Comparison of ENCODE assay signal across 9 mouse cellular contexts in the genomic region with DNA sequence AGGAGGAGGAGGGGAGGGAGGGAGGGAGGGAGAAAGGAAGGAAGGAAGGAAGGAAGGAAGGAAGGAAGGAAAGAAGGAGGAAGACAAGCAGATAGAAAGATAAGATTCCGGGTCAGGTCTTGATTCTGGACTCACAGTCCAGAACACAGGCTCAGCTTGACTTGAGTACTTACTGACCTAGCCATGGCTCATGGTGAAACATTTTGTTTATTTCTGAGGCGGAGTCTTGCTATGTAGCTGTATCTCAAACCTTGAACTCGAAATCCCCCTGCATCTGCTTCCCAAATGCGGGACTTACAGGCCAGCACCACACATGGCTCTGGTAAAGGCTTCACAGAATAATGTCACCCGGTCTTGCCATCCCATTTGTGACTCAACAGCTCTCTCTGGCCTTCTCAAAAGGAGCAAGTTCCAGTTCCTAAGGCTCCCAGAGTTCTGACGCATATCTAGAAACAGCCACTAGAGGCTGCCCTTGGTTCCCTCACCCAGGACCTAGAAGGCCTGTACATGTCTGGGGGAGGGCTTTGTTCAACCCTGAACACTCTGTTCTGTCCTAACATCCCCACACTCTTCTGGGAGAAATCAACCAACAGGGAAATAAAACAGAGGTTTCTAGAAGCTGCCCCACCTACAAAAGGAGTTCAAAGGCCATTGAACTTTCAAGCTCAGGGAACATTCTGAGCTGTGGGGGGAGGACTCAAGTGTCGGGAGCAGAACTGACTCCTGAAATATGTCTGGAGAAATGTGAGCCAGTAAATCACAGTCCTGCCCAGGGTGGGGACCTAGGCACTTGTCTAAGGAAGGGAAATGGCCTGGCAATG. TPM values are rescaled to one million over a fixed set of nuclear protein-coding genes. Genes with fewer than 3 reads are reported as not detected.
DNase-seq lines count a peak whose midpoint lies in the region; ATAC-seq and TF ChIP-seq lines count a peak whose summit lies in the region.
"Had no signal": no experiment of that assay in that cellular context is flagged by ENCODE, and none has a peak within 500 bp of the region (broad histone marks: within the 10 kb centered on the region; RNA-seq: fewer than 3 reads in every experiment).

No protein-coding gene starts in this region.

- no peak overlapping the region for H3K4me3 ChIP-seq in intestine, postnatal 0 days (ENCODE audit: low read depth, low read length)
- no peak overlapping the region for H3K4me3 ChIP-seq in limb, embryonic 13.5 days
- H3K4me3 ChIP-seq in neural tube, embryonic 12.5 days, result no peak overlapping the region
- H3K4me3 ChIP-seq: erythroblast, embryonic 14.5 days had no signal

- no peak overlapping the region for H3K4me2 ChIP-seq in intestine, postnatal 0 days (replicated peaks; ENCODE audit: low read depth)
- H3K4me2 ChIP-seq in limb, embryonic 13.5 days (replicated peaks), result no peak overlapping the region
- H3K4me2 ChIP-seq in neural tube, embryonic 12.5 days (replicated peaks), result no peak overlapping the region

- no peaks in the 10 kb centered on the region for H3K9me3 ChIP-seq in intestine, postnatal 0 days (ENCODE audit: control insufficient read depth)
- H3K9me3 ChIP-seq in limb, embryonic 13.5 days, result no peaks in the 10 kb centered on the region
- H3K9me3 ChIP-seq in neural tube, embryonic 12.5 days, result no peaks in the 10 kb centered on the region

- ATAC-seq in intestine, postnatal 0 days, result peak; percentile 95
- ATAC-seq in limb, embryonic 13.5 days (ENCODE audit: low FRiP score, low read depth), result peak; percentile 86
- ATAC-seq in neural tube, embryonic 12.5 days (ENCODE audit: low FRiP score, low read depth), result peak; percentile 71

- H3K9ac ChIP-seq in intestine, postnatal 0 days (ENCODE audit: low read depth, low read length), result 0 out of 2 replicates have a peak overlapping the region, but pooled peaks have one; percentile 11
- H3K9ac ChIP-seq in limb, embryonic 13.5 days, result no peak overlapping the region
- no peak overlapping the region for H3K9ac ChIP-seq in neural tube, embryonic 12.5 days

- DNase-seq in spleen, adult 18-20 months, result peak; percentile 20 to 35
- DNase-seq in spleen, adult 12 weeks (ENCODE audit: low spot score), result no peak
- peak; percentile 48 to 56 for DNase-seq in cerebellum, postnatal 10 days
- peak; percentile 76 for DNase-seq in gastrocnemius, postnatal 25 days
- DNase-seq in thymus, postnatal 0 days (ENCODE audit: low spot score), result peak; percentile 56

- no peaks in the 10 kb centered on the region for H3K27me3 ChIP-seq in intestine, postnatal 0 days (replicated peaks; ENCODE audit: control insufficient read depth, insufficient read depth, low read length)
- no peaks in the 10 kb centered on the region for H3K27me3 ChIP-seq in limb, embryonic 13.5 days
- H3K27me3 ChIP-seq in neural tube, embryonic 12.5 days (replicated peaks), result no peaks in the 10 kb centered on the region

- WGBS in intestine, postnatal 0 days, result 37% methylated on average over 7 of the region's 7 CpGs
- WGBS in limb, embryonic 13.5 days, result 51% methylated on average over 7 of the region's 7 CpGs
- WGBS in neural tube, embryonic 12.5 days, result 54% methylated on average over 7 of the region's 7 CpGs

- peak overlapping the region; percentile 64 for H3K27ac ChIP-seq in intestine, postnatal 0 days (ENCODE audit: low read depth, low read length)
- no peak overlapping the region for H3K27ac ChIP-seq in limb, embryonic 13.5 days
- H3K27ac ChIP-seq in neural tube, embryonic 12.5 days, result no peak overlapping the region

- peak; percentile 92 for TF ChIP-seq CTCF in intestine, postnatal 0 days (IDR thresholded peaks at IDR 0.05; ENCODE audit: low read depth)

- peaks cover 13% of the 10 kb centered on the region; the same call in 1 of the 2 replicates for H3K4me1 ChIP-seq in intestine, postnatal 0 days (replicated peaks; ENCODE audit: control insufficient read depth, insufficient read depth, low read length)
- H3K4me1 ChIP-seq in limb, embryonic 13.5 days, result peaks cover 16% of the 10 kb centered on the region
- H3K4me1 ChIP-seq in neural tube, embryonic 12.5 days, result no peaks in the 10 kb centered on the region

- H3K36me3 ChIP-seq in intestine, postnatal 0 days (ENCODE audit: control insufficient read depth, insufficient read depth), result no peaks in the 10 kb centered on the region
- no peaks in the 10 kb centered on the region for H3K36me3 ChIP-seq in limb, embryonic 13.5 days
- no peaks in the 10 kb centered on the region for H3K36me3 ChIP-seq in neural tube, embryonic 12.5 days

RNA-seq across cellular contexts. Expression of gene Akap13, which starts 56.2 kb away (rescaled TPM):
- total RNA-seq in gastrocnemius, postnatal 25 days (2021), result 10 to 100 TPM; 51.5 to 63.2 TPM
- 17.4 and 19.9 TPM in 2 replicates for polyA plus RNA-seq in intestine, postnatal 0 days (2015; fragmentation: Nextera tagmentation; extraction: Ambion mirVana)
- 39.6 and 41.8 TPM in 2 replicates for polyA plus RNA-seq in limb, embryonic 13.5 days (2015; fragmentation: Nextera tagmentation; extraction: Ambion mirVana)
- polyA plus RNA-seq in neural tube, embryonic 12.5 days (2016; fragmentation: Nextera tagmentation; extraction: Ambion mirVana), result 25.8 and 29.9 TPM in 2 replicates
- polyA plus RNA-seq in thymus, postnatal 0 days (2015; fragmentation: Nextera tagmentation; extraction: Ambion mirVana), result 47.3 and 72.9 TPM in 2 replicates
